Mouse (Mus musculus) T-helper 17 cell (primary cell): ENCODE measurements around the gene Tppp.
"Not testable (repeated sequence)": the region's sequence is repeated elsewhere in the genome, so short reads cannot be mapped to it uniquely, and the experiment has no call there.

Experiments used
- in situ Hi-C, 2 experiments: fragments of 300-600 bp; cut with MboI, MseI; formaldehyde crosslinking; loops; 1 replicate in 1 of 2; 2 replicates in 1 of 2; pipeline ENCODE4 v1.15.1; 2025; ENCODE audit warnings: high pct_unique_total_duplicates in 2 of 2

Tppp gene

DNA sequence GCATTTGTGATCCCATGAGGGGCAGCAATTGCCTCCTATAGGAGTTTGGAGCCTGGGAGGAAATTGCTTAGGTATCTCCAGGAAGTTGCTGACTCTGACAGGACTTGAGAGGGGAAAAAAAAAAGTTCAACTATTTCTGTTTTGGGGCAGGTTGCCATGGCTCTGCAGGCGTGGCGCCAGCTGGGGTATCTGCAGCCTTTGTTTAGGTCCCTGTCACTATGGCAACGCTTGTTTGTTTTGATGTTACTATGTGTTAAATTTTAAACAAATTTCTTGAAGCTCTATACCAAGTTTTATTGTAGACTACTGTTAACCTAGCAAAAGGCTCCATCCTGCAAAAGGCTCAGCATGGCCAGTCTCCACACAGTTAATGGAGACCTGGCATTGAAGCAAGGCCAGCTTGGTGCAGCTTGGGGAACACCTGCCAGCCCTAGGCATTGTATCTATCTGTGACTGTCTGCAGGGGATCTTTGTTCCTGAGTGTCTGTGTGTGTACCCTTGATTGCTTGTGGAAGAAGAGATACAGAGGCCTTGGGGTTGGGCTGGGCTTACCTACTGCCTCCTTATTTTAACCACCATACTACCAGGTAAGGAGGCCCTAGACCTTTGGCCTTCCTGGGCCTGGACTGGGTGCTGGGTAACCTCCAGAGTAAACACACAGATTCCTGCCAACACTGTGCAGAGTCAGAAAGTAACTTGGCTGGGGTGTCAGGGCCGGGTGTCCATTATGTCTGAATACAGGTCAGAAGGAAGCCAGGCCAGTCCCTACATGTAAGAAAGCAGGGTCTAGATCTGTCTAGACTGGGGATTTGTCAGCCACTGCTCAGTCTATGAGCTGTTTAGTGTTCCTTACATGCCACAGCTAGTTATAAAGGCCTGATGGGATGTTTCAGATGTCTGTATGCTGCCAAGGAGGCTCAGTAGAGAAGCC lies 16.2 kb downstream of the Tppp start:
- in situ Hi-C loops, result loop anchor here in 1 of 2 experiments (5.0 kb wide), 1 partner anchor 53 kb away; no protein-coding TSS in a partner anchor

DNA sequence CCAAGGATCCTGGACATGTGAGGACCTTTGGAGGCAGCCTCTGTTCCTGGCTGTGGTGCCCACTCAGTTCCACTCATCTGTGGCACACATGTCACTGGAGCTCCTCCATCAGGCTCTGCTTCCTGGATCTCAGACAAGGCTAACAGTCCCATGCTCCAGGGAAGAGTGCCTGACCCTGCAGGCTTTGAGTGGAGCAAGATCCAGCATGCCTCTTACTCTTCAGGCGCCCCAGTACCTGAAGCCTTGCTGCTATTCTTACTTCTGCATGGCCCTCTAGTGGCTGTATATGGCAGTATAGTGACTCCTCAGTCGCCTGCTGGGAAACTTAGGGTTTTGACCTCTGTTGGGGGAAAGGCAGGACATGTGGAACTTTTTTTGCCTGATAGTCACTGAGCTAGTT lies 17.0 kb downstream of the Tppp start:
- in situ Hi-C loops, result loop anchor here in 1 of 2 experiments (5.0 kb wide), 1 partner anchor 54 kb away; no protein-coding TSS in a partner anchor

DNA sequence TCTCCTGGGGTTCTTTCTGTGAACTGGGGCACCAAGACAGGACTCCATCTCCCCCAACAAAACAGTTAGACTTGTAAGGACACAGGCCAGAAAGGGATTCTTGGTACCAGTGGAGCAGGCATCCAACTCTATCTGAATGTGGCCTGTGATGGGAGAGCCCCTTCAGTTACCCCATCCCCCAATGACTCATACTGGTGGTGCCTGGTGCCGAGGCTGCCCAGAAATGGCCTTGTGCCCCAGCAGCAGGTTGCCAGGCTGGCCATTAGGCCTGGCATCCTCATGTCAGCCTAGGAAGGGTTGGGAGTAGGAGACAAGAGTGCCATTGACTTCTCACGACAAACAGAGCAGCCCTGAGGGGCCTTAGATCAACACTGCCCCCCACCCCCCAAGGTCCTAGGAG lies 18.9 kb downstream of the Tppp start:
- in situ Hi-C loops, result loop anchor here in 1 of 2 experiments (5.0 kb wide), 1 partner anchor 56 kb away; no protein-coding TSS in a partner anchor

- in situ Hi-C loops, result loop anchor here in 1 of 2 experiments (5.0 kb wide), 1 partner anchor 57 kb away; no protein-coding TSS in a partner anchor
These were observed 19.8 kb downstream of the Tppp start for GRCm38 (mm10) chr13:74029013-74029412.

GRCm38 (mm10) chr13:74030691-74031090 lies 21.5 kb downstream of the Tppp start:
- in situ Hi-C loops, result no loop called here

- in situ Hi-C loops, result no loop called here
These were observed 21.9 kb downstream of the Tppp start for GRCm38 (mm10) chr13:74031133-74031532.

DNA sequence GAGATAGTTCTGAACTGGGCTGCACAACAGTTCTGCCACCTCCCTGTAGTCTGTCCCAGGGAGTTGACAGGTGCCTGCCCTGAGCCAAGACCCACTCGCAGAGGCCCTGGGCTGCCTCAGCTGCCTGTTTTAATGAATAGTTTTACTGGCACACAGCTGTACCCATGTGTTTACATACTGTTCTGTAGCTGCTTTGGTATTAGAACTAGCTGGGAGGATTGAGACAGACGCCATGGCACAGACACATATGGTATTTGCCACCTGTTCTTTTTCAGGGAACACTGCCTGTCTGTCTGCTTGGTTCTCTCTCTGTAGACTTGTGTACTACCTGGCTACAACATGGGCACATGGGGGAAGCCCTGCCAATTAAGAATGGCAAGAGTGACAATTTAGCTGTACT lies 25.5 kb downstream of the Tppp start:
- in situ Hi-C loops, result no loop called here

DNA sequence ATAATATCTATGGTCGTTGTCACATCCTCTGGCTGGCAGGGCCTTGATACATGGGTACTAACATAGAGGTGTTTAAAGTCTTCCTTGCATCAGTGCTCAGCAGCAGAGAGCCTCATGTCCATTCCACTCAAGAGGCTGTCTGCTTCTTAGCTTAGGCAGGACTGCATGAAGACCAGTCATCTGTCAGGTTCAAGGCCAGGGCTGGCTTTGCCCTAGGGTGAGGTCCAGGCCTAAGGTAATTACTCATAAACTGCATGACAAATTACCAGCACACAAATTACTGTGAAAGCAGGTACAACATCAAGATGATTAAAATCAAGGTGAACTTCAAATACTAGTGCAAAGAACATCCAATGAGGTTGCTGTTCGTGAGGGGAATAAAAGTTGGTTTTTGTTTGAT lies 26.6 kb downstream of the Tppp start:
- in situ Hi-C loops, result no loop called here

DNA sequence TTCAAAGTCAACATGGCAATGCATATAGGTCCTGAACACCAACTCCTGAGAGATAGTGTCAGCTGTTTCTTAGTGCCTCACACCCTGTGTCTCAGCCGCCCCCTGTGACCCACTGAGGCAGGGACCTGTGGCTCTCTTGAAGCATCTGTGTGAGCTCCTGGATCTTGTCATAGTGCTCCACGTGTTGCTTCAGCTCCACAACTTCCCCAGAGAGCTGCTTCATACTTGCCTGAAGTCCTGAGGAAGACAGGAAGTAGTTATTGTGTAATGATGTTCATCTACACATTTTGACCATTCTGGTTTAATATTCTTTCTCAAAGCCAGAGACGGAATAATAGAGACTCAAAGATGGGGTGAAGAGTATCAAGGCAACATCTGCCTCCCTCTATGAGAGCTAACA lies 30.7 kb downstream of the Tppp start:
- in situ Hi-C loops, result no loop called here

GRCm38 (mm10) chr13:74056194-74056593 lies 47.0 kb downstream of the Tppp start:
- in situ Hi-C loops, result no loop called here

DNA sequence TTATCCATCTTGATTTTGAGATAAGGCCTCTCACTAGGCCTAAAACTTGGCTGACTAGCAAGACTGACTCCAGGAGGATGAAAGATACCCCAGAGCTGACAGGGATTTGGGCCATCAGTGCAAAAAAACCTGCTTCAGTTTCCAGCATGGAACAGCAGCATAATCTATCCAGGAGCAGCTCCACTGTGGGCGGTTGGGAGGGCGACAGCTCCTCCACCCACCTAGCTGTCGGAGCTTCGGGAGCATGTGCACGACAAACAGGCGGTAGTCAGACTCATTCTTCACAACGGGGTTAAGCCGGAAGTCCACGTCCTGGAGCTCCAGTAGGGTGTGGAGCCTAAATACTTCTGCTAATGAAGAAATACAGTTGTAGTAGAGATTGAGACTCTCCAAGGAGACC lies 48.9 kb downstream of the Tppp start:
- in situ Hi-C loops, result no loop called here

GRCm38 (mm10) chr13:74061613-74062377 lies 52.6 kb downstream of the Tppp start, which contains the start of gene Cep72:
TSS of gene Cep72 (minus strand) at chr13:74062299.
- in situ Hi-C loops, result no loop called here

GRCm38 (mm10) chr13:74062378-74063128 lies 53.3 kb downstream of the Tppp start:
- in situ Hi-C loops, result no loop called here

GRCm38 (mm10) chr13:74063340-74064050 lies 54.3 kb downstream of the Tppp start:
- in situ Hi-C loops, result no loop called here

- in situ Hi-C loops, result no loop called here
These were observed 57.4 kb downstream of the Tppp start for GRCm38 (mm10) chr13:74066576-74066975.

GRCm38 (mm10) chr13:74071244-74071643 lies 62.0 kb downstream of the Tppp start:
- in situ Hi-C loops, result not testable (repeated sequence)

DNA sequence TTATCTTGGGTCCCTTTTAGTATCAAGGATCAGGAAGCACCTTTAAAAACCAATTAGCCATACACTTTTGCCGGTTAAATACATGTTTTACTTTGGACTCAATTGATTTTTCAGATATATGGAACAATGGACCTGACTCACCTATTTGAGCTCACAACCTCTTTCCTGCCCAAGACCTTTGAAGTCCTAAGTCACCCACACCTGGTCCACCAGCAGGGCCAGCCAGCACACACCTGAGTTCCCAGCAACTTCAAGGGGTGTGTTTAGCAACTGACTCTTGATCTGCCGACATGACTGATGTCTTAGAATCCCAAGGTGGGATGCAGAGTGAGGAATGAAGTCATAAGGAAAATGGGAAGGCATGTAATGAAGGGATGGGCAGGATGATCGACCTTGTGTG lies 62.5 kb downstream of the Tppp start:
- in situ Hi-C loops, result no loop called here

- in situ Hi-C loops, result no loop called here
These were observed 64.2 kb downstream of the Tppp start for GRCm38 (mm10) chr13:74073369-74073768.
